Mouse (Mus musculus) embryo, embryonic 10.5 days (tissue): ENCODE measurements at regions not wholly inside any gene's neighbourhood (a gene's known extent, or its start where the extent isn't known, plus 50 kb on each side); places are given as distances from the start of the nearest gene placed in this dataset.
A peak's percentile ranks its signal among the peaks of the same experiment; 100 is the strongest.

Source experiments
- DNase-seq: peaks from one replicate; pipeline ENCODE4 v3.0.0-alpha.2; 2015; ENCODE audit warnings: low spot score

DNA sequence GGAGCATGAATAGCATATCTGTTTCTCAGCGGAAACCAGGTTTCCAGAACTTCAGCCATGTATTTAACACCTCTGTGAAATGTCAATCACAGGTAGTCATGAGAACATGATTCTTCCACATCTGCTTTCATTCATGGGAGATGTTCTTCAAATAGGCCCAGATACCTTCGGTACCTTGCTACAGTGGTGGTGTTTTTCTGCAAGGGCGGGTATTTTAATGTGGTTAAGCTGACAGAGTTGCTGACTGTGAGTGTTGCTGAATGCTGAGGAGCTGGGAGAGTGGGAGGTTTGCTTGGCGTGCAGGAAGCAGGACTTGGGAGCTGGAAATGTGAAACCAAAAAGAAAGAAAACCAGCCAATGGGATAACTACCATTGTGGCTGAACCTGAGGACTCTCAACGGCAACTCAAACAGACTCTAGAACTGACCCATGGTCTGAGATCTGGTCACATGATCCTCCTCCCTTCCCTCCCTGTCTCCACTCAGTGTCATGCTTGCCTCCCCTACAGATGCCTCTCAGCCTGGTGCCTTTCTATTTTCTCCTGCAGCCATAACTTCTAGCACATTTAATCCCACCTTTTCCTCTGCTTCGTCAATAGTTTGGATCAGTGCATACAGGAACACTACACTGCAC, 317.0 kb upstream of the Pard3b start:
- no peak for DNase-seq

DNA sequence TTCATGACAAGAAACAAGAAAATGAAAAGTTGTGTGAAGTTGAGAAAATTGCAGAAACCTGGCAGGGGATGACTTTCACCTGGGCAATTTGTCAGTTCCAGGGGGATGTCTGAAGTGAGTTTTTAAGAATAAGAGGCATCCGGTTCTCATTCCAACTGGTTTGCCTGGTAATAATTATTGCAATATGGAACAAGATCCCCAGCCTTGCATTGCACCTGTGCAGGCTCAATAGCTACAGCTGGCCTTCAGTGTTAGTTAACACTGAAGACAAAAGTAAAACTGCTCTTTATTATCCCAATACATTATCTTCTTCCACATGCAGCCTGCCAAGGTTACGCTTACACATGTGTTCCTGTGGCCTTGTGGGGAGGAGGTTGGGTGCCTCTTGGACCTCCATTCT, 307.2 kb upstream of the Pard3b start:
- DNase-seq: no peak

DNA sequence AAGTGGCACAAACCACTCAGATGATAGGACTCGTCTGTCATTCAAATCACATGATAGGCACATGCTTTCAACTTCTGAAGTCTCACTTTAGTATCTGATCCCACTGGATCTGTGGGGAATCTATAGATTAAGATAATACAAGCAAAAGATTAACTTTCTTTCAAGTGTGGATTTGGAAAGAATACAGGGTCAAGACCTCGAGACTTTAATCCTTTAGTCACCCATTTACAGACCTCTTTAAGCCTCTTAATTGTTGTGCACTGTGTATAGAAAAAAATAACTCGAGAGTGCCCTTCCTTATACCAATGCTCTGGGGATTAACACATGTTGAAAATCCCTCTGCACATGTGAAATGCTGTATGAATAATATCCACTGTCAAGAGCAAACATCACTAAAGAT, 306.7 kb upstream of the Pard3b start:
- no peak for DNase-seq

DNA sequence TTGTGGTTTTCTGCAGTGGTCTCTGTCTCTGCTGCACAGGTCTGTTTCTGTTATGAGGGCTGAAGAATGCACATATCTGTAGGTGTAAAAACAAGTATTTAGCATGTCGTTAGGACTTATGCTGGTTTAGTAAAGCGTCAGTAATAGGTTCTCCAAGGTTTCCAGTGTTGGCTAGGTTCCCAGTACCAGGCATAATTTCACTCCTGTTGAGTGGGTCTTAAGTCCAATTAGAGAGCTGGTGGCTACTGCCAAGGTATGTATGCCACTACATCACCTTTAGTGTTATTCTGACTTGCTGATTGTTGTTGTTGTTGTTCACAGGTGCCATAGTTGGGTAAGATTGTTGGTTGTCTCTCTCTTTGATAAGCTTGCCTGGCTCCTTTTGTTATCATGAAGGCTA, 302.3 kb upstream of the Pard3b start:
- DNase-seq: no peak

DNA sequence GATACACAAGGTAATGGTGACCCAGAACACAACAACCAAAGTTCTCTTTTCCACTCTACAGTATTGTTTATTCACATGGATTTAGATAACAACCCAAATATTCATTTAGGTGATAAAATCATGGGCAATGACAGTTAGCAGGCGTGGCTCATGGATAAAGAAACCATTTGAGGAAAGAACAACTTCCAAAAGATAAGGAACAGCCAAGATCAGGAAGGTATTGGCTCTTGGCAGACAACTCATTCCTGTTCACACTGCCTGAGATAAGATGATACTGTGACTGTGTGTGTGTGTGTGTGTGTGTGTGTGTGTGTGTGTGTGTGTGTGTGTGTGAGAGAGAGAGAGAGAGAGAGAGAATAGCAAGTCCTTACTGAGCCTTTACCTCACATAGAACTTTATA, 285.7 kb upstream of the Pard3b start:
- DNase-seq: no peak

DNA sequence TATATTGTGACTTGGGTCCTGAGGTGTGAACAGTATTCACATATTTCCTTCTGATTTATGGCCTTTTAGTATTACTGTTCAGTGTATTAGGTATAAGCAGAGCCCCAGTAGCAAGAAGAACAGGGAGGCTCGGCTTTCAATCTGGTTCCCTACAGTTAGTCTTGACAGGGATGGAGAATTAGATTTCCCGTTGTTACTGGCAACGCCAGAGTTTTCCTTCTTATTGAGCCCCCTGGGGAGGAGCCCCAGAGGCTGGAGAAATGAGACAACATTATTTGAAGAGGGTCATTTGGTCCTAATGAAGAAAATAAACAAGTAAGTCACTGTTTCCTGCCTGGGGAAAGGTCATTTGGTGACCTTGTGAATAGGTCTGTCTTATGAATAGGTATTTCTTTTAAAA, 285.1 kb upstream of the Pard3b start:
- peak; percentile 65 for DNase-seq

DNA sequence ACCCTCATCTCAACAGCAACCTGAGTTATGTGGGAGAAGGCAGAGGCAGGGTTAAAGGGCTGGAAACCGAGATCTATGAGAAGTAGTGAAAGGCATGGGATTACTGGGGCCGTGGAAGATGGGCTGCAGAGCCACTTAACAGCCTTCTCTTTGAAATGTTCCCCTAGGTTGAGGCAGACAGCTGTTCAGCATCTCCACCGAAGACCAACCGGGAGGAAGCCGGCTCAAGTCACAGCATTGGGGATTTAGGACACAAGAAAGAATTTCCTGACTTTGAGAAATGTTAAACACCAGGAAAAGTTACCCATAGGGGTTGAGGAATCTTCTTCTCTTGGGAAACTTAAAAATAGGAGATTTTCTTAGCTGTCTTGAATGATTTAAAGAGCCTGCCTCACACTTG, 283.4 kb upstream of the Pard3b start:
- no peak for DNase-seq

DNA sequence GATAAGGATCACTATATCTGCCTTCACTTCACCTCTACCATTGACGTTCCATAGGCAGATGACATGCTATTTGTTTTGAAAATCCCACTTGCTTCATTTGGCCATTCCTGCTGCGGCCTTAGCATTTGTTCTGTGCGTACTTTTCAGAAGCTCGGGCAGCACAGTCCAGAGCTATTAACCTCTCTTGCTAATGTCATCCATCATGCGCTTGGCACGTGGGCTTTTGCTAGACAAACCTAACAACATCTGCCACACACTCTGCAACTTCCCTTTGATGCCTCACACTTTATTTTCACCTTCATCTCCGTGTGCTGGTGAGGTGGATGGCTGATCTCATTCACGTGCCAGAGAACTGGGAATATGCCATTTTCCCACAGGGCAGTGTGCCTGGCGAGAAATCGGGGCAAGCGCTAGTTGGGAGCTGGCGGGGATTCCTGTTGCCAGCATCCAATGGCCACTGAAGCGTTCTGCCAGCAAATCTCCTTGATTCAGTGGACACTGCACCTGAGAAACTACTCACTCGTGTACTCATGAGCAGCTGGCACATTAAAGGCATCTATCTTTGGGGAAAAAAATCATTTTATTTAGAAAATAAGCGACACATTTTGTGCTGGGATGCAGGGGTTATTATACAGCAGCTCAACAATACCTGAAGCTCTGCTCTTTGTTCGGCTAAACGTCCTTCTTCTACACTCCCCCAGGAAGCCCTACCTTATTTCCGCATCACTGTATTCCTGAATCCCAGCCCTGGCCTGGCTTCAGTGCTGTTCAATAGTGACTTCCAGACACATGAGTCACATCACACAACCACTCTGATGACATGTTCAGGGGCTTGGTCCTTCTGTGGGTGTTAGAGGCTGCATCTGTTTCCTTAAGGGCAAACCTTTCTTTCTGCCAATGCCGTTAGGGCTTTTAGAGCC, 279.4 kb upstream of the Pard3b start:
- DNase-seq: peak; percentile 49

DNA sequence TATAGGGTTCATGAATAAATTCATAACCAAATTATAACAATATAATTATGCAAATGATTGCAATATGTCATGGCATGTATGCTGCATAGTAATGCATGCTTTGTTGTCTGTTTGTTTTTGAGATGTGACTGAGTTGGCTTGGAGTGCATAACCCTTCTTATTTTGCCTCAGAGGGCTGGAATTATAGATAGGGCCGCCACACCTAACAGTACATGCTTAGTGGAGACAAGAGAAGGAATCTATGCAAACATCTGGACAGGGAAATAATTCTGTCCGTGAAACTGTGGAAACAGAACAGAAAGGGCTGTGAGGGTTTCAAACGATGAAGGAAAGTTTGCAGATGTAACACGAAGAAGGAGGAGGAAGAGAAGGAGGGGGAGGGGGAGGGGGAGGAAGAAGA, 266.0 kb upstream of the Pard3b start:
- no peak for DNase-seq

DNA sequence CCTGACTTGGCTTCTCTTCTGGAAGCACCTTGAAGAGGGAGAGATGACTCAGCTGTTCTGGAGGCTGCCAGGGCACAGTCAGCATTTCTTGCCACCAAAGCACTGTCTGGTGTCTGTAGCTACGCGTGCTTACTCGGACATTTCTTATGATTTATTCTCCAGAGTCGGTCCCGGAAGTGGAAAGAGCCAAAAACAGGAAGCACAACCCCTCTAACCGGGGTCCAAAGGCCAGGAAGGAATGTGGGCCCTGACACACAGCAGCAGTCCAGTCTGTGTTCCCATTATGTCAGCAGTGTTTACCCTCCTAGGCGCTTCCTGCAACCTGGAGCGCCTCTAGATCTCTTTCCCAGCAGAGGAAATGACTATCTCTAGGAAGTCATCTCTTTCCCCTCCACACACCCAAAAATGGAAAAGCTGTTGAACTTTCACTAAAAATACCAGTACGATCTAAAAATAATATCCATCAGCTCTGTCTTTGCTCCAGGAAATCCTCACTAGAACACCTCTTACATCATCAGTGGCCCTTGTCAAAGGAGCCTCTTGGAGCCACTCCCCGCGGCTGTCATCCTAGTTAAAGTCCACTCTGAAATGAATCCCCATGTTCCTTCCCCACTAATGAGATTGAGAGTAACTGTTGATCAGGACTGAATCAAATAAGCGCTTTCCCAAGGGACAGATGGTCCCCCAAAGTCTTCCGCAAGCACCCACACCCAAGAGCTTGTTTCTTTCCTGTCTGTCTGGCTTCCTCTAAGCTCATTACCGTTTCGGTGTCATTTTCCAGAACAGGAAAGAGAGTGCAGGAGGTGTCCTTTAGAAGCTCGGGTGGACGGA, 264.7 kb upstream of the Pard3b start:
- DNase-seq: no peak

DNA sequence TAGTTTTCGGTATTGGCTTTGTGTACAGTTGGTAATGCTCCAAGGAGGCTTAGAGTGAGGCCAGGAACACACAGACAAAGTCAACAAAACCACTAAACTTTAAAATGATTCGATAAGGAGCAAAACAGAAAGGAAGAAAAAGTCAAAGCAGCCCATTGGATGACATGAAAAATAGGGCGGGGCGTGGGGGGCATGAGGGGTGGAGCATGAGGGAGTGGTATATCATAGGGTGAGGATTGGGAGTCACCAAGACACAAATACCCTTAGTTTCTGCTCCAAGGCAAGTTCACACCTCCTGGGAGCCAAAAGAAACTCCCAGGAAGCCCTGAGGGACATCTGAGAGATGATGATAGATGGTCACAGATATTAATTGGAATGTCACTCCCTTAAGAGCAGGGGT, 262.2 kb upstream of the Pard3b start:
- DNase-seq: no peak

DNA sequence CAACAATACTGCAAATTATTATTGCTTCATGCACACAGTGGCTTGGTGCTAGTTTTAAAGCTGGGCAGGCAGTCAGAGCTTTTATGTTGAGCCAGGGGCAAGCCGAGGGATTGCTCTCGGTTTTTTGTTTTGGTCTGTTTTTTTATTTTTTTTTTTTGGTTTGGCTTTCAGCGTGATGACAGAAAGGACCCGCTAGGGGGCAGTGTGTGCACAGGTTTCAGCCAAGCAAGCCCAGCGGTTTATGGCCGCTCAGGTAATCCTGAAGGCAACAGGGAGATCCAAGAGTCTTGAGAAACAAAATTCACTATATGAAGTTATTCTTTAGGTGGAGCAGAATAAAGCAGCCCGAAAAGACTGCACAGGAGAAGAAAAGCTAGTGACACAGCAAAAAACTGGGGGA, 261.6 kb upstream of the Pard3b start:
- DNase-seq: peak; percentile 89

DNA sequence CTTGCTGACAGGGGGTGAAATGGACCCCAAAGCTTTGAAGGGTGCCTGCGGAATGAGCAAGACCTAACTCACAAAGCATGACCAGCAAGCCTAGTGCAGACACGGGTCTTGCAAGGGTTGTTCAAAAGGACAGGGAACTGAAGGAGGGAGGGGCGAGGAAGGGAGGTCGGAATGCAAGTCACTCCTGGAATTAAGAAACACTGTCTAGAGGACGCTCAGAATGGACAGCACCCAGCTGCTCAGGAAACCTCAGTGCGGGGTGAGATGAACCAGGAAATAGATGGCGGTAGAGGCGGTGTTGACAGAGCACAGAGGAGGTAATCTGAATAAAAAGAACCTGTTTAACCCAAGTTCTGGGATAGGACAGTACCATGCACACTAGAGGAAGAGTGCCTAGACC, 260.4 kb upstream of the Pard3b start:
- DNase-seq: no peak

DNA sequence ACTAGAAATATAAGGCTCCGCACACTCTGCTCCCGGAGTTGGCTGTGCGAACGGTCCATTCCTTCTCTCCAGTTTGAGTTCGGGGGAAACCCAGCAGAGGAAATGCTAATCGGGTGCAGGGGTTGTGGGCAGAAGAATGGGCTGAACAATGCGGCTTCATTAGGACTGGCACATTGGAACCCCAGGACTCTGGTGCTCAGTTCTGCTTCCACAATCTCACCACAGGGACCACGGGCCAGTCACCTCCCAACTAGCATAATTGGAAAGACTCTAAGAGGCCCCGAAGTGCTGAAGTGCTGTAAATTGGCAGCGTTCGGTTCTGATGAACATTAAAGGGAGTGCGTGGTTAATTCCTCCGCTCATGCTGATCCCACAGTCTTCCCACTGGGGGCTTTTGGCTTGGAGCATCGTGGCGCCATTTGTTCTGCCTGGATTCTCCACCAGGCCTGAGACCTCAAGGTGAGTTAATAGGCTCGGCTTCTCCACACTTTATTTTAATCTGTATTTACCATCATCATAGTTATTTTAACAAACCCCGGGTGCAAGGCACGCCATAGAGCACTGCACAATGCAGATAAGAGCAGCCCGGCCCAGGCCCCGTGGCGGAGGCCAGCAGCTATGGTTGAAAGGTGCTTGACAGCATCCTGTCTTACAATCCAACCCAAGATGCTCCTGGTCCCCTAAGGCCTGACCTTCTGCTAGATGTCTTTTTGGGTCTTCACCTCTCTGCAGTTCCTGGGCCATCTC, 258.7 kb upstream of the Pard3b start:
- DNase-seq: no peak

DNA sequence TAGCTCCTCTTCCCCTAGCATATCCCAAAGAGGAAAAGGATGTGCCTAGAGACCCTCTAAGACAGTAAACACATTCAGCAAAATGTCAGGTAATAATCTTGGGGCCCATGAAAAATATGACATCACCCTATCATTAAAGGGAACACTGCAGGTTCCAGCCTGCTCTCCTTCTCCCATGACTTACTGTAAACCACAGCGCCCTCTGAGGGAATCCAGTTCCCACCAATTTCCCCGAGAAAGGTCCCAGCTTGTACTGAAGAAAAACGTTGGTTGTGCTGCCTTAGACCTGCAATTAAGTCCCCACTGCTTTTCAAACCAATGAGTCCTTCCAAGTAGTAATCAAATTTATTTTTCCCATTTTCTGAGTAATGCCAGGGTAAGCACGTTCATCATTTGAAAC, 251.0 kb upstream of the Pard3b start:
- DNase-seq: no peak

DNA sequence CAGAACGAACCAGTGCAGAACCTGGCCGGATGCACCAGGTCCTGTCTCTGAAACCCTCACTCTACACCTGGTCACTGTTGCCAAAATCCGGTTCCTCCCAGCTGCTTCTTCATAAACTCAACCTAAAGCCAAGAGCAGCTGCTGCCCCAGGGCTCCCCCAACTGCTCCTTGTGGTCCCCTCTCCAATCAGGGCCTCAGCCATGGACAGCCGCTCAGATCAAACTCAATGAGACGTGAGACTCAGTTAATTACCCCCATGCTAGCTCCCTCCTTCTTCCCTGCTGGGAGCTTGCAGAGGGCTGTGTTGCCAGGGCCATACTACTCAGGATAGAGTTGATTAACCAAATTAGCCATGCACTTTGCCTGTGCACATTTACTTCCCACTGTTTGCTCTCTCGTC, 240.8 kb upstream of the Pard3b start:
- no peak for DNase-seq

DNA sequence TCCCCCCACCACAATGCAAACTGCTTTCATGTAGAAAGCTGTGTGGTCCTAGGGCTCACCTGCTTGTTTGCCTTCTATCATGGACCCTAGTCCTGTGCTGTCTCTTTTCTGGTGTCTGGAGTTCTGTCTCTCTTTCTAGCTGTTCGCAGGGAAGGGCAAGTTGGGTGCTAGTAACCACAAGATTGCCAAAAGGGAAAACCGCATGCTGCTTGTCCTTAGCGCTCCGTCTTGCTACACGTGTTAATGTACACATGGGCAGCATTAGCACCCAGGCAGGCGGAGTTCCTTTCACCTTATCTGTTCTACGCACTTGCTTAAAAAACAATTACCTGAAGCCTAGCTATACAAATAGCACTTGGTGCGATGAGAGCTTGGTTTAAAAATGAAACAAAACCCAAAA, 236.3 kb upstream of the Pard3b start:
- no peak for DNase-seq

DNA sequence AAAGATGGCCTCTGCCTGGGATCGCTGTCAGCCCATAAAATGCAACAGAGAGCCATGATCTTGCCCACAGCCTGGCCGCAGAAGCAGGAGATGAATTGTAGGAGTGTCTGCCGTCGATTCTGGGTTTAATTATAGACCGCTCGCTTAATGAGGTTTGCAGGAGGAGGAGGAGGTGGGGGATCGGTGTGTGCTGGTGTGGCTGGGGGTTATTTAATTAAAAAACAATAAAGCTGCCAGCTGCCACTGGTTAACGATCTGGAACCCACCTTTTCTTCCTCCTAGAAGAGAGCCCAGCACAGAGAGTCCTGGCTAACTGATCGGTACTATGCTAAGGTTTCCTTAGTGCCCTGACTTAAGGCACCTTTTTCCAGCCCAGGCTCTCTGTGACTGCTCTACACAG, 231.4 kb upstream of the Pard3b start:
- no peak for DNase-seq

DNA sequence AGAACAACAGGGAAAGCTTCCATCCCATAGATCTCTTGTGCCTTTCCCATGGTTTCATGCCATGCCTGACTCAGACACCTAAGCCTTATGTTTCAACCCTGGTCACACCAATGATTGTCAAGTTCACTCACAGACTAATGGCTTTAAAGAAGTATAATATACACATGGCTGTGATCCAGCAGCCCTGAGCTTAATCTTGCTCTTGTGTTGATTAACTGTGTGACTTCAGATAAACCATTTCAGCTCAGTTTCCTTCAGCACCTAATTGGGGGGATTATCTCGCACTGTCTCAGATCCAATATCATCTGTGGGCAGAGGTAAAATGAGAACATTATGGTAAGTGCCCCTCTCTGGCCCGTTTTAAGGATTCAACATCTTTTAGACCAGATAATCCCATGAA, 223.9 kb upstream of the Pard3b start:
- no peak for DNase-seq

DNA sequence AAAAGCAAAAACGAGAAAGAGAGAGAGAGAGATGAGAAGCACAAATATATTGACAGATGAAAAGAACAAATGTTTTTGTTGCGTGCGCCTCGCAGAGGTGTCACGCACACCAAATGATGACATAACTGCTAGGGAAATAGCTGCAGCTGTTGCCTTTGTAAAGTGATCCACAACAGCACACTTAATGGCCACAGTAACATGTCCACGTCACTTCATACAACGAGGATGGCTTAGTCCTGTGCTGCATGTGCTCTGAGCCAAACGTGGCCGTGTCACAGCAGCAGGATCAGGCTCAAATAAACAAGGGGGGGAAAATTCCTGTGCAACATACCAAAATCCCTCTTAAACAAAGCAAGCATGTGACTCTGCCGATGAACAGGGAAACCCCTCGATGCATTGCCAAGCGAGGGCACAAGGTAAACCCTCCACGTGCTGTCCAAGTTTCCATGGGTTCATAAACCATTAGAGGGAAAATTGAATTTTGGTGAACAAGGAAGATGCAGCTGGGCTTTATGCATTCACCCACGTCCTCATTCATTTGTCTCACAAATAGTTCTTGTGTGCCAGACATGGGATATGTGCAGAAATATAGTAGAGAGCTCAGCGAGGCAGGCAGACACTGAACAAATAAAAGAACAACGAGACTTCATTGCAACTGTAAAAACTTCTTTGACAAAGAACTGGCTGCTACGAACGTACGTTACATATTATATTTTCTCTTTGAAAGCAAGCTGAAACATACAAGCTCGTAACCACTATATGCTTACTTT, 223.0 kb upstream of the Pard3b start:
- no peak for DNase-seq

DNA sequence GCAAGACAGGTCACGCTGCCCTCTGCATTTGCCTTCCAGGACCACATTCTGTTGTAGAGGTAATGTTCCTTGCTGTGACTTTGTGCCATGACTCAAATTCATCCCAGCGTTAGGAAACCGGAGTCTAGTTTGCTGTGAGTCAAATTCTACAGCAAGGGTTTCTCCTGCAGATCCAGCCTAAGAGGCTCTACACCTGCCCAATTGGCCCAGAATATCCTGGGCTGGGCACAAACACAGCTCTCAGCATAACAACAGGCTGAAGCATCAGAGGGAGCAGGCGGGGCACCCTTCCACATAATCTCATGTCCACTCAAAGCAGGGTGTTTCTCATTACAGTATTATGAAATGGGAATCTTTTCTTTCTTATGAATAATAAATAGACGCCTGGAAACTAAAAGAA, 220.2 kb upstream of the Pard3b start:
- no peak for DNase-seq
